Mouse (Mus musculus): ENCODE results near the gene Rbms3. TPM values are rescaled to one million over a fixed set of nuclear protein-coding genes. Genes with fewer than 3 reads are reported as not detected.
A peak's percentile ranks its signal among the peaks of the same experiment; 100 is the strongest.

The Rbms3 gene
- polyA plus RNA-seq, 1 experiment from 2014 or later = 76.1 TPM

DNA sequence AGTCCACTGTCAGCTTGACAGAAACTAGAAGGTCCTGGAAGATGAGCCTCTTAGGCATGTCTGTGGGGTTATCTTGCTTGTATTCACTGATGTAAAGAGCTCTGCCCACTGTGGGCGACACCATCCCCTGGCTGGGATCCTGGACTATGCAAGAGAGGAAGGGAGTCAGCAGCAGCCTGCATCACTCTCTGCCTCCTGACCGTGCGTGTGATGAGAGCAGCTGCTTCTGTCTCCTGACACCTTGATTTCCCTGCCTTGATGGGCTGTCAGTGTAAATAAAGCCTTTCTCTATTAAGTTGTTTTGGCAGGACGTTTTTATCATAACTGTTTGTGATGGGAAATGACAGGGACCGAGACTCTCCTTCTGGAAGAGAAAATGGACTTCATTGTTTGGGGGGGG, 758.1 kb downstream of the Rbms3 start:
- Histone ChIP-seq H3K4me1 (ENCODE audit: control insufficient read depth, insufficient read depth, low read length) (peaks cover 11% of the 10 kb centered on the region), H3K4me3 (replicated peaks; ENCODE audit: low read length) (no peak overlapping the region), H3K4me2 (ENCODE audit: low read depth, low read length) (no peak overlapping the region), H3K9me3 (replicated peaks; ENCODE audit: control insufficient read depth, low read length) (peaks cover 3% of the 10 kb centered on the region; the same call in 1 of the 2 replicates), H3K27me3 (ENCODE audit: control insufficient read depth, insufficient read depth, low read length) (no peaks in the 10 kb centered on the region), H3K27ac (ENCODE audit: low read length) (no peak overlapping the region), H3K9ac (ENCODE audit: low read length) (no peak overlapping the region), H3K36me3 (ENCODE audit: control insufficient read depth, insufficient read depth, low read length) (no peaks in the 10 kb centered on the region)
- WGBS = 85% methylated on average over 5 of the region's 5 CpGs
- no peak for ATAC-seq (ENCODE audit: insufficient read depth, low FRiP score)

- Histone ChIP-seq H3K4me3 (replicated peaks; ENCODE audit: low read length) (no peak overlapping the region), H3K36me3 (ENCODE audit: control insufficient read depth, insufficient read depth, low read length) (no peaks in the 10 kb centered on the region), H3K9me3 (replicated peaks; ENCODE audit: control insufficient read depth, low read length) (0 out of 2 replicates have a peak, but pooled peaks cover 3% of the 10 kb centered on the region), H3K9ac (ENCODE audit: low read length) (no peak overlapping the region), H3K27ac (ENCODE audit: low read length) (no peak overlapping the region), H3K4me1 (ENCODE audit: control insufficient read depth, insufficient read depth, low read length) (no peaks in the 10 kb centered on the region), H3K4me2 (ENCODE audit: low read depth, low read length) (no peak overlapping the region), H3K27me3 (ENCODE audit: control insufficient read depth, insufficient read depth, low read length) (no peaks in the 10 kb centered on the region)
- no peak for ATAC-seq (ENCODE audit: insufficient read depth, low FRiP score)
- whole genome bisulfite sequencing = 89% methylated on average over 7 of the region's 7 CpGs
These were observed 763.7 kb downstream of the Rbms3 start for GRCm38 (mm10) chr9:116866060-116866459.

DNA sequence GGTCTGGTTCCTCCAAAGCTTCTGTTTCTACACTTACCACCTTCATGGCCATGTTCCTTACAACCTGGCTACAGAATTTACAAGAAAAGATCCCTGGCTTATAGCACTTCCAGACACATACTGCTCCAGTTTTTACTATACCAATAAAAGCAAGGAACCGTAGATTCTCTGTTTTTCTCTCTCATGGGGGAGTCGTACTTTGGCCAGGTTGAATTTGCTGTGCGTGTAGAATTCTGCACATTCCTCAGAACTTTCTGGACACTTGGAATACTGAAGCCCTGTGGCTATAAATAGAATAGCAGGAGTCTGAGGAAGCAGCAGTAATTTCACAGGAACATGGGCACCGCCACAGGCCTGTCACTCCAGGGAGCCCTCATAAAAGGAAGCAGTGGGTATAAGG, 766.1 kb downstream of the Rbms3 start:
- H3K9me3 ChIP-seq (replicated peaks; ENCODE audit: control insufficient read depth, low read length) = 0 out of 2 replicates have a peak, but pooled peaks cover 3% of the 10 kb centered on the region
- no peak overlapping the region for H3K4me2 ChIP-seq (ENCODE audit: low read depth, low read length)
- H3K4me1 ChIP-seq (ENCODE audit: control insufficient read depth, insufficient read depth, low read length) = no peaks in the 10 kb centered on the region
- 64% methylated on average over 4 of the region's 4 CpGs for WGBS
- no peak overlapping the region for H3K27ac ChIP-seq (ENCODE audit: low read length)
- H3K4me3 ChIP-seq (replicated peaks; ENCODE audit: low read length) = no peak overlapping the region
- no peaks in the 10 kb centered on the region for H3K36me3 ChIP-seq (ENCODE audit: control insufficient read depth, insufficient read depth, low read length)
- no peak overlapping the region for H3K9ac ChIP-seq (ENCODE audit: low read length)
- no peak for ATAC-seq (ENCODE audit: insufficient read depth, low FRiP score)
- no peaks in the 10 kb centered on the region for H3K27me3 ChIP-seq (ENCODE audit: control insufficient read depth, insufficient read depth, low read length)

GRCm38 (mm10) chr9:116862341-116862740, 767.4 kb downstream of the Rbms3 start:
- WGBS = 93% methylated on average over 3 of the region's 3 CpGs
- H3K36me3 ChIP-seq (ENCODE audit: control insufficient read depth, insufficient read depth, low read length) = no peaks in the 10 kb centered on the region
- H3K4me1 ChIP-seq (ENCODE audit: control insufficient read depth, insufficient read depth, low read length) = no peaks in the 10 kb centered on the region
- 0 out of 2 replicates have a peak, but pooled peaks cover 3% of the 10 kb centered on the region for H3K9me3 ChIP-seq (replicated peaks; ENCODE audit: control insufficient read depth, low read length)
- H3K4me3 ChIP-seq (replicated peaks; ENCODE audit: low read length) = no peak overlapping the region
- H3K4me2 ChIP-seq (ENCODE audit: low read depth, low read length) = no peak overlapping the region
- ATAC-seq (ENCODE audit: insufficient read depth, low FRiP score) = no peak
- H3K27me3 ChIP-seq (ENCODE audit: control insufficient read depth, insufficient read depth, low read length) = no peaks in the 10 kb centered on the region
- no peak overlapping the region for H3K9ac ChIP-seq (ENCODE audit: low read length)
- H3K27ac ChIP-seq (ENCODE audit: low read length) = no peak overlapping the region

GRCm38 (mm10) chr9:116857861-116858595, 771.7 kb downstream of the Rbms3 start:
- Histone ChIP-seq H3K9ac (ENCODE audit: low read length) (no peak overlapping the region), H3K27me3 (ENCODE audit: control insufficient read depth, insufficient read depth, low read length) (no peaks in the 10 kb centered on the region), H3K9me3 (replicated peaks; ENCODE audit: control insufficient read depth, low read length) (no peaks in the 10 kb centered on the region), H3K4me1 (ENCODE audit: control insufficient read depth, insufficient read depth, low read length) (no peaks in the 10 kb centered on the region), H3K27ac (ENCODE audit: low read length) (no peak overlapping the region), H3K36me3 (ENCODE audit: control insufficient read depth, insufficient read depth, low read length) (no peaks in the 10 kb centered on the region), H3K4me2 (ENCODE audit: low read depth, low read length) (no peak overlapping the region), H3K4me3 (replicated peaks; ENCODE audit: low read length) (no peak overlapping the region)
- ATAC-seq (ENCODE audit: insufficient read depth, low FRiP score) = no peak
- 82% methylated on average over 6 of the region's 6 CpGs for WGBS

DNA sequence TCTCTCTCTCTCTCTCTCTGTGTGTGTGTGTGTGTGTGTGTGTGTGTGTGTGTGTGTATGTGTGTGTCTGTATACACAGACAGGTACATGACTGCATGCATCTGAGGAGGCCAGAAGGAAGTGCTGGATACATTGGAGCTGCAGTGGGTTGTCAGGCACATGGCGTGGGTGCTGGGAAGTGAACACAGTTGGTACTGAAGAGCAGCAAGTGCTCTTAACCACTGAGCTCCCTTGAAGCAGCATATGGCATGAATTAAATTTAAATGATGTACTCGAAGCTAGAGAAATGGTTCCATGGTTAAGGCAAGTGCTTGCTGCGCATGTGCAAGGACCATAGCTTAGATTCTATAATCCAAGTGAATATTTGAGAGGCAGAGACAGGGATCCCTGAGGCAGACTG, 772.6 kb downstream of the Rbms3 start:
- H3K9ac ChIP-seq (ENCODE audit: low read length) = no peak overlapping the region
- H3K27ac ChIP-seq (ENCODE audit: low read length) = no peak overlapping the region
- H3K27me3 ChIP-seq (ENCODE audit: control insufficient read depth, insufficient read depth, low read length) = no peaks in the 10 kb centered on the region
- H3K9me3 ChIP-seq (replicated peaks; ENCODE audit: control insufficient read depth, low read length) = no peaks in the 10 kb centered on the region
- H3K36me3 ChIP-seq (ENCODE audit: control insufficient read depth, insufficient read depth, low read length) = no peaks in the 10 kb centered on the region
- no peaks in the 10 kb centered on the region for H3K4me1 ChIP-seq (ENCODE audit: control insufficient read depth, insufficient read depth, low read length)
- ATAC-seq (ENCODE audit: insufficient read depth, low FRiP score) = no peak
- WGBS = 89% methylated on average over 3 of the region's 3 CpGs
- no peak overlapping the region for H3K4me2 ChIP-seq (ENCODE audit: low read depth, low read length)
- H3K4me3 ChIP-seq (replicated peaks; ENCODE audit: low read length) = no peak overlapping the region

- no peak for ATAC-seq (ENCODE audit: insufficient read depth, low FRiP score)
- H3K27ac ChIP-seq (ENCODE audit: low read length) = no peak overlapping the region
- no peak overlapping the region for H3K4me3 ChIP-seq (replicated peaks; ENCODE audit: low read length)
- H3K4me1 ChIP-seq (ENCODE audit: control insufficient read depth, insufficient read depth, low read length) = no peaks in the 10 kb centered on the region
- WGBS = 64% methylated on average over 3 of the region's 3 CpGs
- no peak overlapping the region for H3K4me2 ChIP-seq (ENCODE audit: low read depth, low read length)
- no peak overlapping the region for H3K9ac ChIP-seq (ENCODE audit: low read length)
- H3K9me3 ChIP-seq (replicated peaks; ENCODE audit: control insufficient read depth, low read length) = no peaks in the 10 kb centered on the region
- no peaks in the 10 kb centered on the region for H3K27me3 ChIP-seq (ENCODE audit: control insufficient read depth, insufficient read depth, low read length)
- no peaks in the 10 kb centered on the region for H3K36me3 ChIP-seq (ENCODE audit: control insufficient read depth, insufficient read depth, low read length)
These were observed 774.0 kb downstream of the Rbms3 start for GRCm38 (mm10) chr9:116855744-116856143.

- no peaks in the 10 kb centered on the region for H3K27me3 ChIP-seq (ENCODE audit: control insufficient read depth, insufficient read depth, low read length)
- no peak overlapping the region for H3K4me3 ChIP-seq (replicated peaks; ENCODE audit: low read length)
- 89% methylated on average over 4 of the region's 4 CpGs for WGBS
- H3K4me1 ChIP-seq (ENCODE audit: control insufficient read depth, insufficient read depth, low read length) = peaks cover 3% of the 10 kb centered on the region
- H3K27ac ChIP-seq (ENCODE audit: low read length) = no peak overlapping the region
- H3K36me3 ChIP-seq (ENCODE audit: control insufficient read depth, insufficient read depth, low read length) = no peaks in the 10 kb centered on the region
- no peak for ATAC-seq (ENCODE audit: insufficient read depth, low FRiP score)
- no peak overlapping the region for H3K9ac ChIP-seq (ENCODE audit: low read length)
- H3K4me2 ChIP-seq (ENCODE audit: low read depth, low read length) = no peak overlapping the region
- H3K9me3 ChIP-seq (replicated peaks; ENCODE audit: control insufficient read depth, low read length) = no peaks in the 10 kb centered on the region
These were observed 780.8 kb downstream of the Rbms3 start for GRCm38 (mm10) chr9:116848905-116849304.

DNA sequence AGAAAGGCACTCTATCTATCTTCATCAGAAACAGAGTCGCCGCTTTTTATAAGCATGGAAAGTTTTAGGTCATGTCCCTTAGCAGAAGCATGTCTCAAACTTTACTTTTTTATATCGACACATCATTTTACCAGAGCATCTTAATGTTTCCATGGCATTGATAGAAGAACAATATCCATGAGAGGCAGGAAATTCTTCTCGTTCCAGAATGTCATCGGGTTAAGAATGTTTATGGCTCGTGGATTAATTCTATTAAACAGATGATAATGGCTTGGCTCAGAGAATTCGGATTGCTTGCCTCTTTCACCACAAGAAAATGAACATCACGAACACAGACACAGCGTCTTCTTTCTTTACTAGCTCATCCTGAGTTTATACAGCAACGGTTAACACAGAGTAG, 781.5 kb downstream of the Rbms3 start:
- H3K9me3 ChIP-seq (replicated peaks; ENCODE audit: control insufficient read depth, low read length) = no peaks in the 10 kb centered on the region
- no peak overlapping the region for H3K4me2 ChIP-seq (ENCODE audit: low read depth, low read length)
- H3K36me3 ChIP-seq (ENCODE audit: control insufficient read depth, insufficient read depth, low read length) = no peaks in the 10 kb centered on the region
- no peak for ATAC-seq (ENCODE audit: insufficient read depth, low FRiP score)
- peak overlapping the region; percentile 47; the same call in 1 of the 2 replicates for H3K27ac ChIP-seq (ENCODE audit: low read length)
- H3K9ac ChIP-seq (ENCODE audit: low read length) = no peak overlapping the region
- no peak overlapping the region for H3K4me3 ChIP-seq (replicated peaks; ENCODE audit: low read length)
- H3K4me1 ChIP-seq (ENCODE audit: control insufficient read depth, insufficient read depth, low read length) = peaks cover 3% of the 10 kb centered on the region
- 42% methylated on average over 10 of the region's 10 CpGs for WGBS
- no peaks in the 10 kb centered on the region for H3K27me3 ChIP-seq (ENCODE audit: control insufficient read depth, insufficient read depth, low read length)

Measured in stomach, embryonic 16.5 days (tissue).